ENCODE assay signal across 29 mouse cellular contexts in genomic region chr8:110932444-110932843, GRCm38 (mm10). TPM values are rescaled to one million over a fixed set of nuclear protein-coding genes. Genes with fewer than 3 reads are reported as not detected.
DNase-seq lines count a peak whose midpoint lies in the region; ATAC-seq and TF ChIP-seq lines count a peak whose summit lies in the region.
"Had no signal": no experiment of that assay in that cellular context is flagged by ENCODE, and none has a peak within 500 bp of the region (broad histone marks: within the 10 kb centered on the region; RNA-seq: fewer than 3 reads in every experiment).

No protein-coding gene starts in this region.

- DNase-seq in gastrocnemius, adult 2 months, result no peak
- DNase-seq in gastrocnemius, postnatal 10 days, result no peak
- DNase-seq in lung, postnatal 14 days, result no peak
- DNase-seq in lung, postnatal 25 days (ENCODE audit: low spot score), result no peak
- DNase-seq: adrenal gland, adult 2 months; adrenal gland, postnatal 36 days; cerebellum, adult 2 months; cerebellum, postnatal 14 days; gastrocnemius, postnatal 14 days; kidney, adult 8-10 months; kidney, postnatal 4 days; left cerebral cortex, postnatal 4 days; lung, embryonic 14.5 days; lung, postnatal 36 days; retina, postnatal 1 day; right cerebral cortex, postnatal 14 days; thymus, postnatal 4 days had no signal

- no peak for TF ChIP-seq CTCF in gastrocnemius, adult 2 months (IDR thresholded peaks at IDR 0.05)

- no peak overlapping the region for H3K4me3 ChIP-seq in gastrocnemius, adult 2 months
- H3K4me3 ChIP-seq in megakaryocyte, embryonic 14.5 days (replicated peaks), result peak overlapping the region; percentile 89
- H3K4me3 ChIP-seq in liver, embryonic 15.5 days (replicated peaks), result no peak overlapping the region
- H3K4me3 ChIP-seq: forebrain, embryonic 15.5 days; intestine, embryonic 15.5 days; midbrain, embryonic 13.5 days; neural tube, embryonic 15.5 days had no signal

- H3K4me2 ChIP-seq in liver, embryonic 15.5 days, result peak overlapping the region; percentile 65
- H3K4me2 ChIP-seq: forebrain, embryonic 15.5 days; intestine, embryonic 15.5 days; lung, embryonic 14.5 days; midbrain, embryonic 13.5 days; neural tube, embryonic 15.5 days had no signal

- peaks cover 61% of the 10 kb centered on the region for H3K36me3 ChIP-seq in megakaryocyte, embryonic 14.5 days (replicated peaks; ENCODE audit: low read length)
- peaks cover 24% of the 10 kb centered on the region for H3K36me3 ChIP-seq in liver, embryonic 15.5 days (replicated peaks)
- H3K36me3 ChIP-seq: forebrain, embryonic 15.5 days; heart, embryonic 13.5 days; intestine, embryonic 15.5 days had no signal

- ATAC-seq in megakaryocyte, adult 5-6 weeks (ENCODE audit: poor library complexity, severe bottlenecking), result no peak
- no peak for ATAC-seq in liver, embryonic 15.5 days (ENCODE audit: insufficient read depth)
- ATAC-seq: activated CD4-positive, CD25-positive, alpha-beta regulatory T cell, adult 4 months; CD4-positive, CD25-positive, alpha-beta regulatory T cell, adult 4 months; forebrain, embryonic 15.5 days; hindbrain, postnatal 0 days; midbrain, embryonic 13.5 days had no signal

- no peaks in the 10 kb centered on the region for H3K9me3 ChIP-seq in megakaryocyte, embryonic 14.5 days
- no peaks in the 10 kb centered on the region for H3K9me3 ChIP-seq in liver, embryonic 15.5 days (replicated peaks)
- H3K9me3 ChIP-seq: forebrain, embryonic 15.5 days; heart, embryonic 13.5 days; intestine, embryonic 15.5 days; midbrain, embryonic 13.5 days; neural tube, embryonic 15.5 days had no signal

- H3K4me1 ChIP-seq in megakaryocyte, embryonic 14.5 days, result peaks cover 100% of the 10 kb centered on the region
- H3K4me1 ChIP-seq in liver, embryonic 15.5 days (replicated peaks), result peaks cover 99% of the 10 kb centered on the region
- H3K4me1 ChIP-seq: intestine, embryonic 15.5 days had no signal

- peak overlapping the region; percentile 48; the same call in 1 of the 2 replicates for H3K9ac ChIP-seq in liver, embryonic 15.5 days
- H3K9ac ChIP-seq: forebrain, embryonic 15.5 days; intestine, embryonic 15.5 days; lung, embryonic 14.5 days; midbrain, embryonic 13.5 days; neural tube, embryonic 15.5 days had no signal

- H3K27me3 ChIP-seq in megakaryocyte, embryonic 14.5 days (replicated peaks), result no peaks in the 10 kb centered on the region
- no peaks in the 10 kb centered on the region for H3K27me3 ChIP-seq in liver, embryonic 15.5 days
- H3K27me3 ChIP-seq: forebrain, embryonic 15.5 days; heart, embryonic 13.5 days; intestine, embryonic 15.5 days; midbrain, embryonic 13.5 days; neural tube, embryonic 15.5 days had no signal

- 0 out of 2 replicates have a peak overlapping the region, but pooled peaks have one; percentile 72 for H3K27ac ChIP-seq in gastrocnemius, adult 2 months
- peak overlapping the region; percentile 89 for H3K27ac ChIP-seq in liver, embryonic 15.5 days (replicated peaks)
- H3K27ac ChIP-seq: forebrain, embryonic 15.5 days; hindbrain, postnatal 0 days; intestine, embryonic 15.5 days; kidney, postnatal 0 days; midbrain, embryonic 13.5 days; neural tube, embryonic 15.5 days had no signal

- intact Hi-C loops in gastrocnemius, adult 2 months (cut with DNase I), result no loop called here

- 39% methylated on average over 3 of the region's 3 CpGs for WGBS in liver, embryonic 15.5 days (ENCODE audit: insufficient replicate concordance)

RNA-seq across cellular contexts. Expression of gene St3gal2, which starts 12.7 kb away (rescaled TPM):
- total RNA-seq in gastrocnemius, adult 2 months (2021), result 10 to 100 TPM; 46.4 to 51.0 TPM
- total RNA-seq in gastrocnemius, postnatal 10 days (2021), result 10 to 100 TPM; 36.1 to 43.2 TPM
- polyA plus RNA-seq in megakaryocyte, embryonic 14.5 days (2012; ENCODE audit: insufficient read depth, low replicate concordance), result 19.8 and 54.8 TPM in 2 replicates
- total RNA-seq in megakaryocyte, adult 5-6 weeks (2015), result 23.1 and 25.0 TPM in 2 replicates
- total RNA-seq in megakaryocyte, adult 5-6 weeks (2017), result 15.2 and 17.0 TPM in 2 replicates
- polyA plus RNA-seq in liver, embryonic 15.5 days (2015; fragmentation: Nextera tagmentation; extraction: Ambion mirVana), result 21.9 and 24.6 TPM in 2 replicates

RNA-seq across cellular contexts. Expression of gene Fuk, which starts 30.2 kb away (rescaled TPM):
- total RNA-seq in gastrocnemius, adult 2 months (2021), result 1 to 10 TPM; 4.4 TPM
- total RNA-seq in gastrocnemius, postnatal 10 days (2021), result 1 to 10 TPM; 4.1 to 5.0 TPM
- polyA plus RNA-seq in megakaryocyte, embryonic 14.5 days (2012; ENCODE audit: insufficient read depth, low replicate concordance), result 1.6 and 3.3 TPM in 2 replicates
- 1.5 and 3.4 TPM in 2 replicates for total RNA-seq in megakaryocyte, adult 5-6 weeks (2015)
- total RNA-seq in megakaryocyte, adult 5-6 weeks (2017), result 3.7 TPM in 2 replicates
- 2.5 and 3.3 TPM in 2 replicates for polyA plus RNA-seq in liver, embryonic 15.5 days (2015; fragmentation: Nextera tagmentation; extraction: Ambion mirVana)
